12 mouse cellular contexts compared by ENCODE assay signal in genomic region chr4:68765772-68766573, GRCm38 (mm10).
A peak's percentile ranks its signal among the peaks of the same experiment; 100 is the strongest.
DNase-seq lines count a peak whose midpoint lies in the region; ATAC-seq lines count a peak whose summit lies in the region.
"Had no signal": no experiment of that assay in that cellular context is flagged by ENCODE, and none has a peak within 500 bp of the region (broad histone marks: within the 10 kb centered on the region; RNA-seq: fewer than 3 reads in every experiment).

No protein-coding gene starts in this region.

- 0 out of 2 replicates have a peak, but pooled peaks cover 4% of the 10 kb centered on the region for H3K36me3 ChIP-seq in forebrain, embryonic 13.5 days (ENCODE audit: poor library complexity, severe bottlenecking)
- H3K36me3 ChIP-seq in neural tube, embryonic 14.5 days (ENCODE audit: control insufficient read depth, insufficient read depth, low read length): no peaks in the 10 kb centered on the region

- H3K4me1 ChIP-seq in forebrain, embryonic 13.5 days: peaks cover 34% of the 10 kb centered on the region
- no peaks in the 10 kb centered on the region for H3K4me1 ChIP-seq in neural tube, embryonic 14.5 days (ENCODE audit: control insufficient read depth, insufficient read depth, low read length)

- 43% methylated on average over 12 of the region's 12 CpGs for WGBS in forebrain, embryonic 13.5 days
- WGBS in neural tube, embryonic 14.5 days: 72% methylated on average over 12 of the region's 12 CpGs

- DNase-seq in frontal cortex, adult 2 months (ENCODE audit: extremely low spot score in 1 of 2, low spot score in 1 of 2): peak; percentile 44 to 57
- DNase-seq in layer of hippocampus, postnatal 36 days: peak; percentile 65 to 72
- DNase-seq in lung, postnatal 4 days: no peak
- DNase-seq in adrenal gland, adult 18-20 months (ENCODE audit: low spot score in 2 of 2): no peak
- DNase-seq in spleen, postnatal 36 days (ENCODE audit: low spot score in 2 of 2): no peak
- no peak for DNase-seq in adrenal gland, postnatal 25 days
- DNase-seq: cerebellum, adult 8-10 months; heart, adult 2 months; lung, adult 2 months; spleen, adult 18-20 months had no signal

- H3K4me2 ChIP-seq in forebrain, embryonic 13.5 days: no peak overlapping the region
- no peak overlapping the region for H3K4me2 ChIP-seq in neural tube, embryonic 14.5 days (ENCODE audit: low read depth, low read length)

- H3K27ac ChIP-seq in forebrain, embryonic 13.5 days: no peak overlapping the region; the same call in none of the 2 replicates
- no peak overlapping the region for H3K27ac ChIP-seq in neural tube, embryonic 14.5 days (ENCODE audit: low read depth, low read length)
- H3K27ac ChIP-seq: heart, adult 2 months had no signal

- peak; percentile 52 for ATAC-seq in forebrain, embryonic 13.5 days
- peak; percentile 50; the same call in 1 of the 2 replicates for ATAC-seq in neural tube, embryonic 14.5 days (ENCODE audit: low read depth)

- no peak overlapping the region for H3K4me3 ChIP-seq in forebrain, embryonic 13.5 days
- no peak overlapping the region for H3K4me3 ChIP-seq in neural tube, embryonic 14.5 days (ENCODE audit: low read depth, low read length)
- H3K4me3 ChIP-seq: heart, adult 2 months had no signal

- no peaks in the 10 kb centered on the region for H3K27me3 ChIP-seq in forebrain, embryonic 13.5 days
- no peaks in the 10 kb centered on the region for H3K27me3 ChIP-seq in neural tube, embryonic 14.5 days (ENCODE audit: control insufficient read depth, insufficient read depth, low read length)

- H3K9ac ChIP-seq in forebrain, embryonic 13.5 days: 0 out of 2 replicates have a peak overlapping the region, but pooled peaks have one; percentile 5
- H3K9ac ChIP-seq in neural tube, embryonic 14.5 days (replicated peaks; ENCODE audit: low read depth, low read length): no peak overlapping the region

- no peaks in the 10 kb centered on the region for H3K9me3 ChIP-seq in forebrain, embryonic 13.5 days (replicated peaks)
- no peaks in the 10 kb centered on the region for H3K9me3 ChIP-seq in neural tube, embryonic 14.5 days (ENCODE audit: control insufficient read depth, low read length)

Comparison
In these comparisons a context has a peak if more than half of its experiments do, and no peak if none do; other contexts are left out.
1. DNase-seq: peak in frontal cortex, adult 2 months (2 of 2) and layer of hippocampus, postnatal 36 days (2 of 2); none in lung, postnatal 4 days (0 of 2), adrenal gland, adult 18-20 months (0 of 2), spleen, postnatal 36 days (0 of 2) and adrenal gland, postnatal 25 days (single experiment).